Mouse (Mus musculus) limb, embryonic 10.5 days (tissue): ENCODE measurements around the gene Hoxa1. TPM values are rescaled to one million over a fixed set of nuclear protein-coding genes. Genes with fewer than 3 reads are reported as not detected.

ENCODE experiments used
- DNase-seq: peaks from one replicate; pipeline ENCODE4 v3.0.0-alpha.2; 2017; ENCODE audit warnings: low spot score
- H3K27ac ChIP-seq: fragments of 300-500 bp; sonication (generic); 2 replicates; pipeline ENCODE4 v1.5.1; 2016; ENCODE audit warnings: mild to moderate bottlenecking
- H3K27me3 ChIP-seq: fragments of 300-500 bp; sonication (generic); 2 replicates; pipeline ENCODE4 v1.6.1; 2016; ENCODE audit warnings: low read depth, mild to moderate bottlenecking; ENCODE audit not compliant: poor library complexity, severe bottlenecking
- H3K36me3 ChIP-seq: fragments of 300-500 bp; sonication (generic); 2 replicates; pipeline ENCODE4 v1.6.1; 2016; ENCODE audit warnings: mild to moderate bottlenecking, moderate library complexity
- H3K4me1 ChIP-seq: fragments of 300-500 bp; sonication (generic); 2 replicates; pipeline ENCODE4 v1.6.1; 2016
- H3K4me3 ChIP-seq: fragments of 300-500 bp; sonication (generic); 2 replicates; pipeline ENCODE4 v1.5.1; 2016; ENCODE audit warnings: mild to moderate bottlenecking, moderate library complexity
- H3K9me3 ChIP-seq: fragments of 300-500 bp; sonication (generic); replicated peaks from 2 replicates; pipeline ENCODE4 v1.6.1; 2016; ENCODE audit warnings: mild to moderate bottlenecking
- WGBS: fragments of 180-500 bp; shearing (Covaris S2); methylation state at CpG from one replicate; pipeline ENCODE4 v1.1.7; 2016; 5-methylcytosine and 5-hydroxymethylcytosine counted together
- polyA plus RNA-seq: library from polyadenylated mRNA; unstranded; fragments of >200 nt; fragmentation: Nextera tagmentation; extraction: Ambion mirVana; gene quantifications from 2 replicates; pipeline ENCODE4 v1.2.1, GENCODE M21; 2016

Gene Hoxa1
- polyA plus RNA-seq, 1 experiment from 2014 or later: 1.3 TPM

GRCm38 (mm10) chr6:52165441-52166370 is 7.6 kb upstream of the Hoxa1 start:
- H3K4me3 ChIP-seq: peak overlapping the region; percentile 58
- H3K9me3 ChIP-seq: no peaks in the 10 kb centered on the region
- H3K27me3 ChIP-seq: peaks cover 50% of the 10 kb centered on the region
- peak overlapping the region; percentile 90 for H3K27ac ChIP-seq
- H3K4me1 ChIP-seq: peaks cover 95% of the 10 kb centered on the region
- H3K36me3 ChIP-seq: peaks cover 13% of the 10 kb centered on the region
- peak; percentile 72 for DNase-seq
- WGBS: under 1% methylated on average over 28 of the region's 28 CpGs

- WGBS: under 1% methylated on average over 25 of the region's 25 CpGs
- Histone ChIP-seq H3K27me3 (peaks cover 46% of the 10 kb centered on the region), H3K4me3 (peak within 1 kb of the TSS; percentile 58), H3K4me1 (peaks cover 95% of the 10 kb centered on the region), H3K36me3 (peaks cover 4% of the 10 kb centered on the region), H3K9me3 (no peaks in the 10 kb centered on the region), H3K27ac (peak within 1 kb of the TSS; percentile 90)
- DNase-seq: peak; percentile 77
These were observed 6.7 kb upstream of the Hoxa1 start, which contains the start of gene Hoxa2 for GRCm38 (mm10) chr6:52164626-52165440. Gene Hoxa2 (minus strand): TSS chr6:52164831.

- under 1% methylated on average over 39 of the region's 39 CpGs for WGBS
- peaks cover 96% of the 10 kb centered on the region for H3K4me1 ChIP-seq
- H3K27me3 ChIP-seq: peaks cover 49% of the 10 kb centered on the region
- H3K4me3 ChIP-seq: peak overlapping the region; percentile 58
- peak; percentile 79 for DNase-seq
- H3K27ac ChIP-seq: peak overlapping the region; percentile 90
- no peaks in the 10 kb centered on the region for H3K9me3 ChIP-seq
- 0 out of 2 replicates have a peak, but pooled peaks cover 2% of the 10 kb centered on the region for H3K36me3 ChIP-seq
These were observed 6.0 kb upstream of the Hoxa1 start for GRCm38 (mm10) chr6:52164051-52164625.

GRCm38 (mm10) chr6:52163366-52164031 is 5.4 kb upstream of the Hoxa1 start:
- Histone ChIP-seq H3K4me3 (peak overlapping the region; percentile 58), H3K4me1 (peaks cover 97% of the 10 kb centered on the region), H3K27me3 (peaks cover 48% of the 10 kb centered on the region), H3K36me3 (no peaks in the 10 kb centered on the region), H3K9me3 (no peaks in the 10 kb centered on the region), H3K27ac (peak overlapping the region; percentile 90)
- WGBS: 2% methylated on average over 17 of the region's 17 CpGs
- peak; percentile 73 for DNase-seq

GRCm38 (mm10) chr6:52162611-52163365 is 4.7 kb upstream of the Hoxa1 start:
- H3K36me3 ChIP-seq: no peaks in the 10 kb centered on the region
- H3K27me3 ChIP-seq: peaks cover 44% of the 10 kb centered on the region
- H3K9me3 ChIP-seq: no peaks in the 10 kb centered on the region
- peaks cover 96% of the 10 kb centered on the region for H3K4me1 ChIP-seq
- peak; percentile 58 for DNase-seq
- peak overlapping the region; percentile 58 for H3K4me3 ChIP-seq
- H3K27ac ChIP-seq: peak overlapping the region; percentile 90
- 6% methylated on average over 14 of the region's 14 CpGs for WGBS

GRCm38 (mm10) chr6:52162093-52162380 is 3.9 kb upstream of the Hoxa1 start:
- DNase-seq: no peak
- Histone ChIP-seq H3K4me3 (0 out of 2 replicates have a peak overlapping the region, but pooled peaks have one; percentile 88), H3K9me3 (no peaks in the 10 kb centered on the region), H3K36me3 (no peaks in the 10 kb centered on the region), H3K27me3 (peaks cover 44% of the 10 kb centered on the region), H3K27ac (no peak overlapping the region), H3K4me1 (peaks cover 96% of the 10 kb centered on the region)
- WGBS: 14% methylated on average over 1 of the region's 1 CpGs

- Histone ChIP-seq H3K4me1 (peaks cover 96% of the 10 kb centered on the region), H3K4me3 (peak overlapping the region; percentile 88)
- DNase-seq: peak; percentile 70
These were observed 3.4 kb upstream of the Hoxa1 start for GRCm38 (mm10) chr6:52161336-52162092.

GRCm38 (mm10) chr6:52160511-52161335 is 2.6 kb upstream of the Hoxa1 start:
- WGBS: under 1% methylated on average over 30 of the region's 30 CpGs
- Histone ChIP-seq H3K9me3 (no peaks in the 10 kb centered on the region), H3K4me3 (peak overlapping the region; percentile 88), H3K36me3 (no peaks in the 10 kb centered on the region), H3K27me3 (peaks cover 45% of the 10 kb centered on the region), H3K4me1 (peaks cover 91% of the 10 kb centered on the region), H3K27ac (peak overlapping the region; percentile 75)
- peak; percentile 72 for DNase-seq

More at GRCm38 (mm10) chr6:52161336-52162092, 3.4 kb upstream of the Hoxa1 start:
- 5% methylated on average over 8 of the region's 8 CpGs for WGBS
- H3K9me3 ChIP-seq: no peaks in the 10 kb centered on the region
- no peaks in the 10 kb centered on the region for H3K36me3 ChIP-seq
- H3K27me3 ChIP-seq: peaks cover 44% of the 10 kb centered on the region
- H3K27ac ChIP-seq: 0 out of 2 replicates have a peak overlapping the region, but pooled peaks have one; percentile 75

- H3K27me3 ChIP-seq: peaks cover 51% of the 10 kb centered on the region
- H3K36me3 ChIP-seq: no peaks in the 10 kb centered on the region
- no peaks in the 10 kb centered on the region for H3K9me3 ChIP-seq
- WGBS: 2% methylated on average over 9 of the region's 9 CpGs
- peak overlapping the region; percentile 88 for H3K4me3 ChIP-seq
- peak; percentile 50 for DNase-seq
- peak overlapping the region; percentile 75 for H3K27ac ChIP-seq
- H3K4me1 ChIP-seq: peaks cover 83% of the 10 kb centered on the region
These were observed 1.9 kb upstream of the Hoxa1 start for GRCm38 (mm10) chr6:52159979-52160378.

GRCm38 (mm10) chr6:52159164-52159761 is 1.1 kb upstream of the Hoxa1 start:
- peaks cover 76% of the 10 kb centered on the region for H3K4me1 ChIP-seq
- DNase-seq: no peak
- peak overlapping the region; percentile 88 for H3K4me3 ChIP-seq
- WGBS: under 1% methylated on average over 12 of the region's 12 CpGs
- H3K27ac ChIP-seq: peak overlapping the region; percentile 92
- no peaks in the 10 kb centered on the region for H3K36me3 ChIP-seq
- no peaks in the 10 kb centered on the region for H3K9me3 ChIP-seq
- H3K27me3 ChIP-seq: peaks cover 56% of the 10 kb centered on the region
